Mouse (Mus musculus): ENCODE measurements around the gene Trp53bp2.

GRCm38 (mm10) chr1:182377519-182377918 is 31.5 kb upstream of the Trp53bp2 start:
- no peak for TF ChIP-seq MAX (IDR thresholded peaks at IDR 0.05; ENCODE audit: low read length)
- no peak for TF ChIP-seq EP300 (IDR thresholded peaks at IDR 0.05; ENCODE audit: low read depth in 1 of 2, low read length in 2 of 2)
- no peak for TF ChIP-seq CTCF (IDR thresholded peaks at IDR 0.05 in 2 of 3, conservative IDR thresholded peaks at IDR 0.05 in 1 of 3; ENCODE audit: control insufficient read depth in 1 of 3, insufficient read depth in 1 of 3, low read depth in 2 of 3, low read length in 3 of 3, poor library complexity in 1 of 3, severe bottlenecking in 1 of 3)
- TF ChIP-seq POLR2A (IDR thresholded peaks at IDR 0.05; ENCODE audit: control insufficient read depth in 1 of 2, insufficient read depth in 1 of 2, low read depth in 1 of 2, low read length in 2 of 2, poor library complexity in 1 of 2) = no peak
- no peak for TF ChIP-seq TBP (IDR thresholded peaks at IDR 0.05; ENCODE audit: low read depth, low read length)
- TF ChIP-seq NELFE (IDR thresholded peaks at IDR 0.05; ENCODE audit: low read depth, low read length) = no peak
- no peak for TF ChIP-seq MYB (IDR thresholded peaks at IDR 0.05; ENCODE audit: low read depth, low read length)
- no peak for TF ChIP-seq POLR2AphosphoS2 (IDR thresholded peaks at IDR 0.05; ENCODE audit: low read length)
- TF ChIP-seq GATA1 (IDR thresholded peaks at IDR 0.05; ENCODE audit: low read depth, low read length) = no peak
- no peak for TF ChIP-seq SMC3 (IDR thresholded peaks at IDR 0.05; ENCODE audit: low read depth, low read length)
- TF ChIP-seq ZKSCAN1 (IDR thresholded peaks at IDR 0.05; ENCODE audit: low read depth, low read length) = no peak
- TF ChIP-seq ZNF384 (IDR thresholded peaks at IDR 0.05; ENCODE audit: low read depth, low read length) = no peak
